In genomic region chr2:118245914-118246313, GRCm38 (mm10) we compare ENCODE assay signal across 8 mouse cellular contexts. TPM values are rescaled to one million over a fixed set of nuclear protein-coding genes. Genes with fewer than 3 reads are reported as not detected.
DNase-seq lines count a peak whose midpoint lies in the region; ATAC-seq and TF ChIP-seq lines count a peak whose summit lies in the region.

No protein-coding gene starts in this region.

- intact Hi-C loops in left cerebral cortex, adult 2 months (cut with DNase I) = loop anchor here (1.0 to 10.0 kb wide), 3 partner anchors 705 to 981 kb away; no protein-coding TSS in a partner anchor

- no peaks in the 10 kb centered on the region for H3K36me3 ChIP-seq in forebrain, postnatal 0 days (ENCODE audit: insufficient read depth)
- H3K36me3 ChIP-seq in hindbrain, embryonic 16.5 days (ENCODE audit: control insufficient read depth, insufficient read depth, low read length) = no peaks in the 10 kb centered on the region

- peak; percentile 44 for DNase-seq in T-cell, adult 2 months (ENCODE audit: low spot score)
- DNase-seq in cerebellum, adult 2 months = peak; percentile 46 to 60
- DNase-seq in forebrain, postnatal 0 days = peak; percentile 82
- peak; percentile 57 to 76 for DNase-seq in left cerebral cortex, adult 2 months (ENCODE audit: extremely low spot score in 1 of 2, low spot score in 2 of 2)
- peak; percentile 86 for DNase-seq in mesoderm, embryonic 11.5 days (ENCODE audit: low read depth, low spot score)
- peak; percentile 11 to 19 for DNase-seq in right cerebral cortex, postnatal 36 days (ENCODE audit: low spot score in 2 of 2)
- DNase-seq in urinary bladder, postnatal 4 days (ENCODE audit: low spot score in 2 of 2) = peak; percentile 31 to 80

- no peak for TF ChIP-seq POLR2A in cerebellum, adult 2 months (IDR thresholded peaks at IDR 0.05; ENCODE audit: borderline replicate concordance, insufficient read depth, low read length)

- peak; percentile 77 for TF ChIP-seq CTCF in cerebellum, adult 2 months (IDR thresholded peaks at IDR 0.05; ENCODE audit: borderline replicate concordance, insufficient read depth, low read depth, low read length)
- peak; percentile 88 for TF ChIP-seq CTCF in forebrain, postnatal 0 days (IDR thresholded peaks at IDR 0.05; ENCODE audit: low read depth)
- TF ChIP-seq CTCF in left cerebral cortex, adult 2 months (IDR thresholded peaks at IDR 0.05) = peak; percentile 89

- no peak overlapping the region for H3K4me3 ChIP-seq in cerebellum, adult 2 months (replicated peaks; ENCODE audit: insufficient read depth, low read depth, low read length)
- no peak overlapping the region for H3K4me3 ChIP-seq in forebrain, postnatal 0 days (ENCODE audit: low read depth, low read length)
- H3K4me3 ChIP-seq in hindbrain, embryonic 16.5 days (ENCODE audit: low read length) = no peak overlapping the region
- no peak overlapping the region for H3K4me3 ChIP-seq in left cerebral cortex, adult 2 months

- H3K27me3 ChIP-seq in cerebellum, adult 2 months (ENCODE audit: control insufficient read depth, insufficient read depth, low read length) = no peaks in the 10 kb centered on the region
- H3K27me3 ChIP-seq in forebrain, postnatal 0 days (ENCODE audit: insufficient read depth, low read length) = no peaks in the 10 kb centered on the region
- no peaks in the 10 kb centered on the region for H3K27me3 ChIP-seq in hindbrain, embryonic 16.5 days (replicated peaks; ENCODE audit: control insufficient read depth, insufficient read depth, low read length)

- H3K4me2 ChIP-seq in forebrain, postnatal 0 days (ENCODE audit: low read depth) = no peak overlapping the region
- no peak overlapping the region for H3K4me2 ChIP-seq in hindbrain, embryonic 16.5 days (ENCODE audit: low read length)

- no peaks in the 10 kb centered on the region for H3K4me1 ChIP-seq in cerebellum, adult 2 months (ENCODE audit: control insufficient read depth, insufficient read depth, low read length)
- no peaks in the 10 kb centered on the region for H3K4me1 ChIP-seq in forebrain, postnatal 0 days (ENCODE audit: insufficient read depth)
- H3K4me1 ChIP-seq in hindbrain, embryonic 16.5 days (ENCODE audit: control insufficient read depth, insufficient read depth, low read depth, low read length) = no peaks in the 10 kb centered on the region

- no peak overlapping the region for H3K9ac ChIP-seq in forebrain, postnatal 0 days
- no peak overlapping the region for H3K9ac ChIP-seq in hindbrain, embryonic 16.5 days (ENCODE audit: low read depth, low read length)

- ATAC-seq in forebrain, postnatal 0 days = peak; percentile 68; the same call in 1 of the 2 replicates
- ATAC-seq in hindbrain, embryonic 16.5 days = peak; percentile 72

- H3K27ac ChIP-seq in cerebellum, adult 2 months (ENCODE audit: insufficient read depth, low read length) = no peak overlapping the region
- H3K27ac ChIP-seq in forebrain, postnatal 0 days (ENCODE audit: low read depth, low read length) = no peak overlapping the region
- no peak overlapping the region for H3K27ac ChIP-seq in hindbrain, embryonic 16.5 days (ENCODE audit: low read depth, low read length)
- H3K27ac ChIP-seq in left cerebral cortex, adult 2 months = no peak overlapping the region

- WGBS in cerebellum, adult 2 months = 14% methylated on average over 10 of the region's 10 CpGs
- WGBS in forebrain, postnatal 0 days = 11% methylated on average over 10 of the region's 10 CpGs
- WGBS in hindbrain, embryonic 16.5 days = 12% methylated on average over 10 of the region's 10 CpGs

- H3K9me3 ChIP-seq in forebrain, postnatal 0 days (ENCODE audit: low read length) = no peaks in the 10 kb centered on the region
- H3K9me3 ChIP-seq in hindbrain, embryonic 16.5 days (ENCODE audit: control insufficient read depth, low read length) = no peaks in the 10 kb centered on the region

RNA-seq across cellular contexts. Expression of gene Fsip1, which starts 10.9 kb away (rescaled TPM):
- 0.36 and 0.38 TPM in 2 replicates for polyA plus RNA-seq in cerebellum, adult 2 months (2012; rRNA removed)
- 2.9 and 3.7 TPM in 2 replicates for total RNA-seq in forebrain, postnatal 0 days (2014; rRNA removed)
- polyA plus RNA-seq in forebrain, postnatal 0 days (2015; fragmentation: Nextera tagmentation; extraction: Ambion mirVana) = 4.0 and 5.7 TPM in 2 replicates
- polyA plus RNA-seq in hindbrain, embryonic 16.5 days (2015; fragmentation: Nextera tagmentation; extraction: Ambion mirVana) = 4.1 TPM in 2 replicates
- total RNA-seq in left cerebral cortex, adult 2 months (2021) = under 1 TPM; 0.45 to 0.58 TPM

Comparison
In these comparisons a context has a peak if more than half of its experiments do, and no peak if none do; other contexts are left out.
1. DNase-seq: peak in every context shown above with its lines; median percentile 86 in mesoderm, embryonic 11.5 days; 82 in forebrain, postnatal 0 days; 66 in left cerebral cortex, adult 2 months; 56 in urinary bladder, postnatal 4 days; 53 in cerebellum, adult 2 months; 44 in T-cell, adult 2 months; 15 in right cerebral cortex, postnatal 36 days.